In genomic region chr2:9267675-9268074, GRCm38 (mm10) we compare ENCODE assay signal across 19 mouse cellular contexts.
DNase-seq lines count a peak whose midpoint lies in the region; ATAC-seq and TF ChIP-seq lines count a peak whose summit lies in the region.
"Had no signal": no experiment of that assay in that cellular context is flagged by ENCODE, and none has a peak within 500 bp of the region (broad histone marks: within the 10 kb centered on the region; RNA-seq: fewer than 3 reads in every experiment).

No protein-coding gene starts in this region.

- no peaks in the 10 kb centered on the region for H3K27me3 ChIP-seq in liver, embryonic 16.5 days (ENCODE audit: control insufficient read depth, insufficient read depth, low read depth, low read length)
- H3K27me3 ChIP-seq in liver, embryonic 12.5 days (replicated peaks), result no peaks in the 10 kb centered on the region
- no peaks in the 10 kb centered on the region for H3K27me3 ChIP-seq in liver, postnatal 0 days (ENCODE audit: insufficient read depth, low read length)
- H3K27me3 ChIP-seq in liver, embryonic 11.5 days (replicated peaks; ENCODE audit: control insufficient read depth, insufficient read depth, low read length), result no peaks in the 10 kb centered on the region
- H3K27me3 ChIP-seq: CH12.LX, Patski had no signal

- ATAC-seq in liver, embryonic 16.5 days (ENCODE audit: low read depth), result peak; percentile 37; the same call in 1 of the 2 replicates
- no peak for ATAC-seq in liver, embryonic 12.5 days
- peak; percentile 96 for ATAC-seq in liver, postnatal 0 days
- ATAC-seq in liver, embryonic 11.5 days (replicated peaks; ENCODE audit: low FRiP score), result no peak
- ATAC-seq: activated CD4-positive, CD25-positive, alpha-beta regulatory T cell, adult 4 months; CD4-positive, CD25-positive, alpha-beta regulatory T cell, adult 4 months; Patski had no signal

- no peaks in the 10 kb centered on the region for H3K4me1 ChIP-seq in liver, embryonic 16.5 days (ENCODE audit: control insufficient read depth, low read depth, low read length)
- H3K4me1 ChIP-seq in liver, embryonic 12.5 days, result no peaks in the 10 kb centered on the region
- H3K4me1 ChIP-seq in liver, postnatal 0 days (ENCODE audit: insufficient read depth), result no peaks in the 10 kb centered on the region
- H3K4me1 ChIP-seq in liver, embryonic 11.5 days (replicated peaks; ENCODE audit: control insufficient read depth, insufficient read depth, low read length), result no peaks in the 10 kb centered on the region

- no peak overlapping the region for H3K9ac ChIP-seq in liver, embryonic 16.5 days (ENCODE audit: low read depth, low read length)
- no peak overlapping the region for H3K9ac ChIP-seq in liver, embryonic 12.5 days
- H3K9ac ChIP-seq in liver, postnatal 0 days (replicated peaks), result no peak overlapping the region
- no peak overlapping the region for H3K9ac ChIP-seq in liver, embryonic 11.5 days (ENCODE audit: low read depth, low read length)

- H3K4me2 ChIP-seq in liver, embryonic 16.5 days (ENCODE audit: low read depth, low read length), result no peak overlapping the region
- no peak overlapping the region for H3K4me2 ChIP-seq in liver, embryonic 12.5 days
- H3K4me2 ChIP-seq in liver, postnatal 0 days (ENCODE audit: low read depth, low read length), result peak overlapping the region; percentile 18; the same call in 1 of the 2 replicates
- H3K4me2 ChIP-seq in liver, embryonic 11.5 days, result no peak overlapping the region

- H3K27ac ChIP-seq in liver, embryonic 16.5 days (ENCODE audit: low read length), result no peak overlapping the region
- H3K27ac ChIP-seq in liver, embryonic 12.5 days, result no peak overlapping the region
- H3K27ac ChIP-seq in liver, postnatal 0 days (ENCODE audit: low read depth), result peak overlapping the region; percentile 62
- no peak overlapping the region for H3K27ac ChIP-seq in liver, embryonic 11.5 days (ENCODE audit: low read depth, low read length)

- 63% methylated on average over 4 of the region's 4 CpGs for WGBS in liver, embryonic 16.5 days (ENCODE audit: insufficient replicate concordance)
- WGBS in liver, embryonic 12.5 days (ENCODE audit: insufficient replicate concordance), result 69% methylated on average over 4 of the region's 4 CpGs
- WGBS in liver, postnatal 0 days (ENCODE audit: insufficient replicate concordance), result 69% methylated on average over 4 of the region's 4 CpGs
- 81% methylated on average over 4 of the region's 4 CpGs for WGBS in liver, embryonic 11.5 days

- no peak overlapping the region for H3K4me3 ChIP-seq in liver, embryonic 16.5 days (ENCODE audit: low read depth, low read length)
- no peak overlapping the region for H3K4me3 ChIP-seq in liver, embryonic 12.5 days
- no peak overlapping the region for H3K4me3 ChIP-seq in liver, postnatal 0 days (ENCODE audit: low read depth, low read length)
- H3K4me3 ChIP-seq in liver, embryonic 11.5 days (ENCODE audit: low read depth, low read length), result no peak overlapping the region

- no peak for DNase-seq in liver, postnatal 0 days
- no peak for DNase-seq in liver, embryonic 11.5 days (ENCODE audit: low spot score)
- DNase-seq: adrenal gland, adult 2 months; adrenal gland, adult 8-10 months; adrenal gland, postnatal 10 days; adrenal gland, postnatal 14 days; adrenal gland, postnatal 25 days; adrenal gland, postnatal 36 days; B cell, adult 2 months; cerebellum, adult 11 months; cerebellum, adult 11-12 months; cerebellum, adult 18-20 months had no signal

- H3K36me3 ChIP-seq in liver, embryonic 16.5 days (ENCODE audit: control insufficient read depth, insufficient read depth), result no peaks in the 10 kb centered on the region
- H3K36me3 ChIP-seq in liver, embryonic 12.5 days, result no peaks in the 10 kb centered on the region
- H3K36me3 ChIP-seq in liver, postnatal 0 days (replicated peaks; ENCODE audit: insufficient read depth, low read length), result no peaks in the 10 kb centered on the region
- no peaks in the 10 kb centered on the region for H3K36me3 ChIP-seq in liver, embryonic 11.5 days (ENCODE audit: control insufficient read depth, insufficient read depth, low read length)
- H3K36me3 ChIP-seq: G1E had no signal

- no peak for TF ChIP-seq CTCF in liver, postnatal 0 days (IDR thresholded peaks at IDR 0.05; ENCODE audit: low read depth)

- TF ChIP-seq EP300 in liver, postnatal 0 days (IDR thresholded peaks at IDR 0.05; ENCODE audit: low read depth), result no peak

- H3K9me3 ChIP-seq in liver, embryonic 16.5 days (replicated peaks; ENCODE audit: control insufficient read depth, low read length), result no peaks in the 10 kb centered on the region
- H3K9me3 ChIP-seq in liver, embryonic 12.5 days (replicated peaks), result no peaks in the 10 kb centered on the region
- no peaks in the 10 kb centered on the region for H3K9me3 ChIP-seq in liver, postnatal 0 days (ENCODE audit: low read length)
- H3K9me3 ChIP-seq in liver, embryonic 11.5 days (ENCODE audit: control insufficient read depth, low read length), result no peaks in the 10 kb centered on the region
- H3K9me3 ChIP-seq: G1E had no signal

Comparison
In these comparisons a context has a peak if more than half of its experiments do, and no peak if none do; other contexts are left out.
1. ATAC-seq: peak in liver, embryonic 16.5 days (single experiment) and liver, postnatal 0 days (single experiment); none in liver, embryonic 12.5 days (single experiment) and liver, embryonic 11.5 days (single experiment).